Mouse (Mus musculus): ENCODE data around the gene Mbnl3. TPM values are rescaled to one million over a fixed set of nuclear protein-coding genes. Genes with fewer than 3 reads are reported as not detected.
A peak's percentile ranks its signal among the peaks of the same experiment; 100 is the strongest.

Gene Mbnl3
- 6.9 and 7.2 TPM in 2 replicates for polyA plus RNA-seq (2014; fragmentation: Nextera tagmentation; extraction: Ambion mirVana)

DNA sequence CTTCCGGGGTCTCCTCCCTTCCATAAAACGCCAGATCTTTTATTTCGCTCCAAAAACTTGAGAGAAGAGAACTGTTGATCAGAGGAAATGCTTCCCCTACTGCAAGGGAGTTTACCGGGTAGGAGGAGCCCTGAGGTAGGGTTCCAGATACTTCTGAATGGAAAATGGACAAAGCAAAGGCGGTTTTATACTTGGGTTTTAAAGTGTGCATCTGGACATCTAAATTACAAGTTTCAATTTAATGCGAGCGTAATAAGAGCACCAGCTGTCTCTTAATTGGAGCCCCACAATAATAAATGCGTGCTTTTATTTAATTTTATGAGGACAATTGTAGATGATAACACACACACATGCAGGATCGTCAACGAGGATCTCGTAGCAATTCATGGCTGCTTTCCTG, at the start of gene Mbnl3:
Mbnl3 (minus strand) TSS at position 101 of the 400 bp plus-strand sequence.
- H3K36me3 ChIP-seq (ENCODE audit: control insufficient read depth, insufficient read depth, low read length) = no peaks in the 10 kb centered on the region
- H3K9ac ChIP-seq (ENCODE audit: low read length) = peak within 1 kb of the TSS; percentile 64
- DNase-seq (ENCODE audit: low spot score) (no peak), ATAC-seq (replicated peaks; ENCODE audit: low FRiP score) (no peak)
- H3K27ac ChIP-seq (ENCODE audit: low read depth, low read length) = no peak within 1 kb of the TSS
- peak within 1 kb of the TSS; percentile 48 for H3K4me3 ChIP-seq (ENCODE audit: low read depth, low read length)
- H3K4me1 ChIP-seq (replicated peaks; ENCODE audit: control insufficient read depth, insufficient read depth, low read length) = no peaks in the 10 kb centered on the region
- WGBS = 38% methylated on average over 11 of the region's 11 CpGs
- H3K4me2 ChIP-seq (ENCODE audit: low read depth, low read length, severe bottlenecking) = peak within 1 kb of the TSS; percentile 63
- peaks cover 3% of the 10 kb centered on the region; the same call in 1 of the 2 replicates for H3K27me3 ChIP-seq (ENCODE audit: control insufficient read depth, insufficient read depth, low read length)
- no peaks in the 10 kb centered on the region for H3K9me3 ChIP-seq (ENCODE audit: control insufficient read depth, low read length)

DNA sequence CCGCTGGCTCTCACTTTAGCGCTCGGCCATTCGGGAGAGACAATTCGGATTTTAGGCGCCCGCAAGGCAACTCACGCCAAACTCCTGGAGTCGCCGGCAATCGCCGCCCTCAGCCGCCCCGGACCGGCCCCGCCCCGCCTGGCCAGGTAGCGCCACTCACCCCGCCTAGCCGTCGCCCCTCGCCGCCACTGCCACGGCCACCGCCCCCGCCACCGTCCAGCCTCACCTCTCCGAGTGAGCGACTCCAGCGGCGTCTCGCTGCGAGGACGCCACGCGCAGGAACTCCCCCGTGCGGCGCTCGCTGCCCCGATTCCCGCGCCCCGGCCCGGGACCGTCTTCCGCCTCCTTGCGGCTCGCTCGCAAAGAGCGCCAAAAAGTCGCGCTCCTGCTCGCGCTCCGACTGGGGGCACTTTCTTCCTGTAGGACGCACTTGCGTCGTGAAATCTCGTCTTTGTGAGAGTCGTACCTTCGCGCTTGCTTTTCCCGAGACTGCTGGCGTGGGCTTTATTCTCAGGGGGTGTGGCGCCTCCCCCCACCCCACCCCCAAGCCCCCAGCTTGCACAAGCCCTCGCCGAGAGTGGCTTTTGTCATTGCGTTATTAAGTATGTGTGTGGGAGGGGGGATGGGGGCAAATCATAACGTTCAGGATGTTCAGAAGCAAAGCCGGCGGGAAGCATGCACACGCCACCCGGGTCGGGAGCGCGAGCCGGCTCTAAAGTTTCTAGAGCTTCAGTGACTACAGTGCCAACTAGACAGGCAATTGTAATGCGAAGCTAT, 596 bp downstream of the Mbnl3 start:
- peaks cover 3% of the 10 kb centered on the region; the same call in 1 of the 2 replicates for H3K27me3 ChIP-seq (ENCODE audit: control insufficient read depth, insufficient read depth, low read length)
- WGBS = 22% methylated on average over 63 of the region's 79 CpGs
- no peak overlapping the region for H3K27ac ChIP-seq (ENCODE audit: low read depth, low read length)

DNA sequence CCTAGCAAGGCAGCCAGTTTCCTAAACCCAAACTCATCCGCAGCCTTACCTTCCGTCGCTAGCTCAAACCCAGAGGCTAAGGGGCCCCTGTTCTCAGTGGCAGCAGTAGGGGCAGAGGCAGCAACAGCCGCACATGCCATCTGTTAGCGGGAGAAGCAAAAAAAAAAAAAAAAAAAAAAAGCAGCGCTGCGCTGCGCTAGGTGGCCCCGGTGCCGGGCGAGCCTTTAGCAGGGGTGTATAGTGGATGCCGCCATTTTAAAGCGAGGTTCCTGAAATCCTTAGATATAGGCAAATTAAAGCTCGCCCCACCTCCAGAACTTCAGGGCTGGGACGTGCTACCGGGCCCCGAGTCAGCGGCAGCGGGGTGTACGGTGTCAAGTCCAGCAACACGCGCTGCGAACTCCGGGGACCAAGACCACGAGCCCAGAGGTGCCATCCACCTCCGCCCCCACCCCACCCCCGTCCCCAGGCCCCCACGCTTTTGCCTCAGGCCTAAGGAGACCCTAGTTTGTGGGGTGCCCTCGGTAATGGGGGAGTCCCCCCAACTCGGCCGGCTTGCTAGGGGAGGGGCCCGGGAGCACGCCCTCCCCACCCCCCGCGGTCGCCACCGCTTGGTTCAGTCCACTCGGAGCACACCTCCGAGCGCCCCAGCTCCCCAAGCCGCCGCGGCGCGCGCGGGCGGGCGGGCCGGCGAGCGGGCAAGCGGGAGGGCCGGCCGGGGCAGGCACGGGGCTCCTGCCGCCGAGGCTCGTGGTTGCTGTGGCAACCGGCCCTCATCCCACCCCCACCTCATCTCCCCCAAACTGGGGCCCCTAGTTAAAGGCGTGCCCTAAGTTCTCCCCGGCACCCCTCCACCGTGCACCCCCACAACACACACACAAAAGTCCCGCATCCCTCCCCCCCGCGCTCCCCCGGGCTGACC, 1.4 kb downstream of the Mbnl3 start:
- Histone ChIP-seq H3K4me2 (ENCODE audit: low read depth, low read length, severe bottlenecking) (peak overlapping the region; percentile 63), H3K9me3 (ENCODE audit: control insufficient read depth, low read length) (no peaks in the 10 kb centered on the region), H3K4me1 (replicated peaks; ENCODE audit: control insufficient read depth, insufficient read depth, low read length) (no peaks in the 10 kb centered on the region), H3K4me3 (ENCODE audit: low read depth, low read length) (peak overlapping the region; percentile 48), H3K27ac (ENCODE audit: low read depth, low read length) (no peak overlapping the region), H3K9ac (ENCODE audit: low read length) (peak overlapping the region; percentile 64), H3K27me3 (ENCODE audit: control insufficient read depth, insufficient read depth, low read length) (peaks cover 3% of the 10 kb centered on the region; the same call in 1 of the 2 replicates), H3K36me3 (ENCODE audit: control insufficient read depth, insufficient read depth, low read length) (no peaks in the 10 kb centered on the region)
- peak; percentile 75 for DNase-seq (ENCODE audit: low spot score)
- peak; percentile 86 for ATAC-seq (replicated peaks; ENCODE audit: low FRiP score)
- WGBS = 18% methylated on average over 32 of the region's 67 CpGs

More for the DNA sequence above, 596 bp downstream of the Mbnl3 start:
- Histone ChIP-seq H3K4me2 (ENCODE audit: low read depth, low read length, severe bottlenecking) (peak overlapping the region; percentile 63), H3K4me3 (ENCODE audit: low read depth, low read length) (peak overlapping the region; percentile 48), H3K9ac (ENCODE audit: low read length) (peak overlapping the region; percentile 64), H3K36me3 (ENCODE audit: control insufficient read depth, insufficient read depth, low read length) (no peaks in the 10 kb centered on the region), H3K9me3 (ENCODE audit: control insufficient read depth, low read length) (no peaks in the 10 kb centered on the region), H3K4me1 (replicated peaks; ENCODE audit: control insufficient read depth, insufficient read depth, low read length) (no peaks in the 10 kb centered on the region)
- DNase-seq (ENCODE audit: low spot score) (peak; percentile 81), ATAC-seq (replicated peaks; ENCODE audit: low FRiP score) (peak; percentile 78)

DNA sequence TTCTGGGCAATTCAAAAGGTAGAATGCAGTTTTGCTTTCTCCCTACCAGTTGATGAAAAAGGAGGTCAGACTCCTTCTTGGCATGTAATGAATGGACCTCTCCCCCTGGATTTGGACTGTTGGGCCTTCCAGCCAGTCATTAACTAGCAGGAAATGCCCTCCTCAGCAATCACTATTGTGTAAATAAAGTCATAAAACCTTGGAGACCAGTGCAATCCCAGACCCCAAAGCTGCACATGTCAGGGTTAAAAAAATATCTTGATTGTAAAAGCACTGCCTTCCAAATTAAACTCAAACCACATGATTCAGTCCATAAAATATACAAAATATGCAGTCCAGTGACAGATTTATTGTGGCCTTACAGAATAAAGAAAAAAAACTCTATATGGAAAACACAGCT, 9.3 kb downstream of the Mbnl3 start:
- ATAC-seq (replicated peaks; ENCODE audit: low FRiP score) = no peak
- H3K9ac ChIP-seq (ENCODE audit: low read length) = no peak overlapping the region
- H3K27ac ChIP-seq (ENCODE audit: low read depth, low read length) = no peak overlapping the region
- no peaks in the 10 kb centered on the region for H3K36me3 ChIP-seq (ENCODE audit: control insufficient read depth, insufficient read depth, low read length)
- H3K4me3 ChIP-seq (ENCODE audit: low read depth, low read length) = no peak overlapping the region
- no peak for DNase-seq (ENCODE audit: low spot score)
- H3K4me1 ChIP-seq (replicated peaks; ENCODE audit: control insufficient read depth, insufficient read depth, low read length) = no peaks in the 10 kb centered on the region
- no peak overlapping the region for H3K4me2 ChIP-seq (ENCODE audit: low read depth, low read length, severe bottlenecking)
- no peaks in the 10 kb centered on the region for H3K27me3 ChIP-seq (ENCODE audit: control insufficient read depth, insufficient read depth, low read length)
- H3K9me3 ChIP-seq (ENCODE audit: control insufficient read depth, low read length) = no peaks in the 10 kb centered on the region

DNA sequence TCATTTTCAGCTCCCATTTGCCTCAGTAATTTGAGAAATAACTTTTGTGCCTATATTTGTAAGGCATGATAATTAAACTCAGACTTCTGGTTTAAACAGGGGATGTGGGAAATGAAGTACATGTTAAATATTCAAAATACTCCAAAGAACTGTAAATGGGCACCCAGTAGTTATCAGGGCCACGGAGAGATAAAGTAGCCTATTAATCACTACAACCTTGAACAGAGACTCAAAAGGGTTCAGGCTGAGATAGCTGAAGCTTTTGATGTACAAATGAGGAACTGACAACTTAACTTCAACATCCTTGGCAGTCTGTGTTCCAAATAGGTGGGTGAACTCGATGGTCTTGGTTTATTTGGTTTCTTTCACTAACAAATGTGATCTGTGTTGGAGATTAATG, 34.4 kb downstream of the Mbnl3 start:
- ATAC-seq (replicated peaks; ENCODE audit: low FRiP score) (no peak), DNase-seq (ENCODE audit: low spot score) (no peak)
- WGBS = 63% methylated on average over 2 of the region's 2 CpGs
- no peaks in the 10 kb centered on the region for H3K9me3 ChIP-seq (ENCODE audit: control insufficient read depth, low read length)
- no peak overlapping the region for H3K4me2 ChIP-seq (ENCODE audit: low read depth, low read length, severe bottlenecking)
- no peak overlapping the region for H3K4me3 ChIP-seq (ENCODE audit: low read depth, low read length)
- no peak overlapping the region for H3K27ac ChIP-seq (ENCODE audit: low read depth, low read length)
- no peaks in the 10 kb centered on the region for H3K36me3 ChIP-seq (ENCODE audit: control insufficient read depth, insufficient read depth, low read length)
- no peaks in the 10 kb centered on the region for H3K4me1 ChIP-seq (replicated peaks; ENCODE audit: control insufficient read depth, insufficient read depth, low read length)
- no peak overlapping the region for H3K9ac ChIP-seq (ENCODE audit: low read length)
- H3K27me3 ChIP-seq (ENCODE audit: control insufficient read depth, insufficient read depth, low read length) = no peaks in the 10 kb centered on the region; the same call in 1 of the 2 replicates

DNA sequence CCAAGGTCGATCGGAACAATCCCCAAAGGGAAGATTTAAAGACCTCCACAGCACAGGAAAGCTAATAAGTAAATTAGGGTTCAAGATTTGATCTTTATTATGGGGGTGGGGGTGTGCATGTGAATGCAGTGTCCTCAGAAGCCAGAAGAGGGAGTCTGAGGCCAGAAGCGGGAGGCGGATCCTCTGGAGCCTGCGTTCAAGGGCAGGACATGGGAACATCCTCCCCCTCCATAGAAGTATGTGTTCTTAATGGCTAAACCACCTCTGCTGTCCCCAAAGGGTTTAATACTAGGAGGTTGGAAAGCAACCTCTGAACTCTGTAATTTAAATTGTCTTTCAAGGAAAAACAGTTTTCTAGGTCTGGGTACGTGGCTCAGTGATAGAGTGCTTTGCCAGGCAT, 34.9 kb downstream of the Mbnl3 start:
- no peak for DNase-seq (ENCODE audit: low spot score)

DNA sequence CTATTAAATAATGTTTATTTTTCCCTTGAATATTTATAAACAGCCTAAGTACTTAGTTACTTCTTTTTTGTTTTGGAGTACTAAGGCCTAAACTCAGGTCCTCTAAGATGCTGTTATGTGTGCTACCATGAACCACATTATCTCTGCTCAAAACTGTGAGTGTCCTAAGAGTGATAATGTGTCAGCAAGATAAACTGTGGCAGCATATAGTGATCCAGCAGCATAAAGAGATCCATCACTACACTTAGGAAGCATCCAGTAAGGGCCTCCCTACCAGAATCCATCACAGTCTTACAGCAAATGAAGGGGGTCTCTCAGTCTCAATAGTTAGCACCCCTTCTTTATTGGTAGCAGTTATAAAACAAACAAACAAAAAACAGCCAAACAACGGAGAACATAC, 35.9 kb downstream of the Mbnl3 start:
- Histone ChIP-seq H3K36me3 (ENCODE audit: control insufficient read depth, insufficient read depth, low read length) (no peaks in the 10 kb centered on the region), H3K9me3 (ENCODE audit: control insufficient read depth, low read length) (no peaks in the 10 kb centered on the region), H3K4me1 (replicated peaks; ENCODE audit: control insufficient read depth, insufficient read depth, low read length) (no peaks in the 10 kb centered on the region), H3K4me3 (ENCODE audit: low read depth, low read length) (no peak overlapping the region), H3K27me3 (ENCODE audit: control insufficient read depth, insufficient read depth, low read length) (no peaks in the 10 kb centered on the region; the same call in 1 of the 2 replicates), H3K4me2 (ENCODE audit: low read depth, low read length, severe bottlenecking) (no peak overlapping the region), H3K27ac (ENCODE audit: low read depth, low read length) (no peak overlapping the region), H3K9ac (ENCODE audit: low read length) (no peak overlapping the region)
- 97% methylated on average over 1 of the region's 1 CpGs for WGBS
- ATAC-seq (replicated peaks; ENCODE audit: low FRiP score) = no peak
- no peak for DNase-seq (ENCODE audit: low spot score)

More for the DNA sequence above, 34.9 kb downstream of the Mbnl3 start:
- WGBS = 61% methylated on average over 6 of the region's 6 CpGs
- H3K4me1 ChIP-seq (replicated peaks; ENCODE audit: control insufficient read depth, insufficient read depth, low read length) = no peaks in the 10 kb centered on the region
- no peaks in the 10 kb centered on the region for H3K9me3 ChIP-seq (ENCODE audit: control insufficient read depth, low read length)
- no peaks in the 10 kb centered on the region; the same call in 1 of the 2 replicates for H3K27me3 ChIP-seq (ENCODE audit: control insufficient read depth, insufficient read depth, low read length)
- no peak overlapping the region for H3K9ac ChIP-seq (ENCODE audit: low read length)
- no peak for ATAC-seq (replicated peaks; ENCODE audit: low FRiP score)
- no peak overlapping the region for H3K27ac ChIP-seq (ENCODE audit: low read depth, low read length)
- no peaks in the 10 kb centered on the region for H3K36me3 ChIP-seq (ENCODE audit: control insufficient read depth, insufficient read depth, low read length)
- H3K4me2 ChIP-seq (ENCODE audit: low read depth, low read length, severe bottlenecking) = no peak overlapping the region
- H3K4me3 ChIP-seq (ENCODE audit: low read depth, low read length) = no peak overlapping the region

DNA sequence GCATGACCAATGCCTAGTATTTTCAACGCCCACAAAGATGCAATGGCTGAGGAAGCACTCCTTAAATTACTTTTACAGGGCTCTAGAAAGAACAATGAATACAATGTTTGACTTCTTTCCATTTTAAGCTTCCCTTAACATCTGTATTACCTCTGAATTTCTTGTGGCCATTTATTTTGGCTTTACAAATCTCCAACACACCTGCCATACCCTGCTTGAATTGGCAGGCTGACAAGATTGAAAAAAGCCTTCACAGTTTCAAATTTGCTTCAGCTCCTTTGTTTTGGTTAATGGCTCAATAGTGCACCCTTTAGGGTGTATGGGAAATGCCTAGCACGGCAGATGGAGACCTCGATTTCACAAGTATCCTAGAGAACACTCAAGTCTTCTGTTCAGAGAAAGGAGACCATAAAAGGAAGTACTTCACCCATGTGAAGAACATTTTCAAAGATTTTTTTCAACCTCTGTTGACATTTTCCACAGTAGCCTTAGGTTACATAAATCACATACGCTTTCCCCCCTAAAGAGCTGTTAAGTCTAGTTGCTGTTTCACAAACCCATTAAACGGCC, 36.8 kb downstream of the Mbnl3 start:
- no peaks in the 10 kb centered on the region for H3K9me3 ChIP-seq (ENCODE audit: control insufficient read depth, low read length)
- no peak overlapping the region for H3K9ac ChIP-seq (ENCODE audit: low read length)
- H3K36me3 ChIP-seq (ENCODE audit: control insufficient read depth, insufficient read depth, low read length) = no peaks in the 10 kb centered on the region
- WGBS = 76% methylated on average over 5 of the region's 5 CpGs
- no peaks in the 10 kb centered on the region for H3K4me1 ChIP-seq (replicated peaks; ENCODE audit: control insufficient read depth, insufficient read depth, low read length)
- H3K4me3 ChIP-seq (ENCODE audit: low read depth, low read length) = no peak overlapping the region
- H3K27me3 ChIP-seq (ENCODE audit: control insufficient read depth, insufficient read depth, low read length) = no peaks in the 10 kb centered on the region; the same call in 1 of the 2 replicates
- ATAC-seq (replicated peaks; ENCODE audit: low FRiP score) (no peak), DNase-seq (ENCODE audit: low spot score) (no peak)
- H3K4me2 ChIP-seq (ENCODE audit: low read depth, low read length, severe bottlenecking) = no peak overlapping the region
- H3K27ac ChIP-seq (ENCODE audit: low read depth, low read length) = no peak overlapping the region

Data from forebrain, embryonic 11.5 days (tissue).